Mouse (Mus musculus) testis, adult 2 months (tissue): ENCODE results near the gene B9d1. TPM values are rescaled to one million over a fixed set of nuclear protein-coding genes. Genes with fewer than 3 reads are reported as not detected.

Experiments
- H3K27ac ChIP-seq: fragments of 200-500 bp; 2 replicates; pipeline ENCODE4 v1.5.1; 2012; ENCODE audit warnings: low read depth, low read length; ENCODE audit not compliant: control insufficient read depth, insufficient read depth
- H3K27me3 ChIP-seq: fragments of 200-500 bp; 2 replicates; pipeline ENCODE4 v1.6.1; 2012; ENCODE audit warnings: mild to moderate bottlenecking, low read length, moderate library complexity; ENCODE audit not compliant: control insufficient read depth, insufficient read depth
- H3K36me3 ChIP-seq: fragments of 200-500 bp; 2 replicates; pipeline ENCODE4 v1.6.1; 2012; ENCODE audit warnings: mild to moderate bottlenecking, low read length; ENCODE audit not compliant: control insufficient read depth, insufficient read depth
- H3K4me1 ChIP-seq: fragments of 200-500 bp; 2 replicates; pipeline ENCODE4 v1.6.1; 2012; ENCODE audit warnings: low read length; ENCODE audit not compliant: control insufficient read depth, insufficient read depth
- H3K4me3 ChIP-seq: fragments of 200-500 bp; 2 replicates; pipeline ENCODE4 v1.5.1; 2012; ENCODE audit warnings: low read depth, mild to moderate bottlenecking, low read length, moderate library complexity, mixed read lengths; ENCODE audit not compliant: control insufficient read depth
- CTCF ChIP-seq: fragments of 200-500 bp; IDR thresholded peaks from 2 replicates; pipeline ENCODE4 v1.5.1; 2012; ENCODE audit warnings: low read depth, mild to moderate bottlenecking, inconsistent platforms, low read length, moderate library complexity; ENCODE audit not compliant: control insufficient read depth, insufficient read depth, insufficient replicate concordance
- POLR2A ChIP-seq: fragments of 200-500 bp; IDR thresholded peaks from 2 replicates; pipeline ENCODE4 v1.6.1; 2012; ENCODE audit warnings: low read depth, mild to moderate bottlenecking, inconsistent platforms, low read length, moderate library complexity; ENCODE audit not compliant: control insufficient read depth
- polyA plus RNA-seq: library from polyadenylated mRNA; depleted of rRNA; stranded (reverse); fragments of >200 nt; gene quantifications from 2 replicates; pipeline ENCODE4 v1.2.3, GENCODE M21; 2012

Gene B9d1
- polyA plus RNA-seq, 1 experiment, result 310 TPM

GRCm38 (mm10) chr11:61533571-61533970 is 28.6 kb downstream of the B9d1 start:
- no peak overlapping the region for H3K27ac ChIP-seq
- H3K36me3 ChIP-seq, result no peaks in the 10 kb centered on the region; the same call in 1 of the 2 replicates
- no peak for TF ChIP-seq POLR2A
- TF ChIP-seq CTCF, result no peak
- H3K4me1 ChIP-seq, result no peaks in the 10 kb centered on the region
- H3K27me3 ChIP-seq, result no peaks in the 10 kb centered on the region
- no peak overlapping the region for H3K4me3 ChIP-seq

- TF ChIP-seq CTCF (no peak), POLR2A (no peak)
- H3K4me1 ChIP-seq, result no peaks in the 10 kb centered on the region
- no peaks in the 10 kb centered on the region for H3K27me3 ChIP-seq
- no peaks in the 10 kb centered on the region; the same call in 1 of the 2 replicates for H3K36me3 ChIP-seq
- no peak overlapping the region for H3K27ac ChIP-seq
- H3K4me3 ChIP-seq, result no peak overlapping the region
Measured at GRCm38 (mm10) chr11:61535530-61535929, 30.6 kb downstream of the B9d1 start.

- TF ChIP-seq POLR2A (no peak), CTCF (no peak)
Measured at GRCm38 (mm10) chr11:61536952-61537351, 32.0 kb downstream of the B9d1 start.

GRCm38 (mm10) chr11:61537362-61537761 is 32.4 kb downstream of the B9d1 start:
- no peak overlapping the region for H3K4me3 ChIP-seq
- no peak for TF ChIP-seq CTCF
- no peak for TF ChIP-seq POLR2A
- no peak overlapping the region for H3K27ac ChIP-seq
- H3K4me1 ChIP-seq, result no peaks in the 10 kb centered on the region
- no peaks in the 10 kb centered on the region for H3K27me3 ChIP-seq
- H3K36me3 ChIP-seq, result no peaks in the 10 kb centered on the region; the same call in 1 of the 2 replicates

More at GRCm38 (mm10) chr11:61536952-61537351, 32.0 kb downstream of the B9d1 start:
- Histone ChIP-seq H3K4me1 (no peaks in the 10 kb centered on the region), H3K4me3 (no peak overlapping the region), H3K36me3 (no peaks in the 10 kb centered on the region; the same call in 1 of the 2 replicates), H3K27ac (no peak overlapping the region), H3K27me3 (no peaks in the 10 kb centered on the region)

- no peaks in the 10 kb centered on the region; the same call in 1 of the 2 replicates for H3K36me3 ChIP-seq
- TF ChIP-seq POLR2A (no peak), CTCF (no peak)
Measured at GRCm38 (mm10) chr11:61540642-61541041, 35.7 kb downstream of the B9d1 start.

GRCm38 (mm10) chr11:61541106-61541505 is 36.2 kb downstream of the B9d1 start:
- no peaks in the 10 kb centered on the region for H3K4me1 ChIP-seq
- no peak overlapping the region for H3K4me3 ChIP-seq
- H3K36me3 ChIP-seq, result no peaks in the 10 kb centered on the region; the same call in 1 of the 2 replicates
- H3K27me3 ChIP-seq, result no peaks in the 10 kb centered on the region
- TF ChIP-seq POLR2A (no peak), CTCF (no peak)
- no peak overlapping the region for H3K27ac ChIP-seq

More at GRCm38 (mm10) chr11:61540642-61541041, 35.7 kb downstream of the B9d1 start:
- no peak overlapping the region for H3K4me3 ChIP-seq
- H3K4me1 ChIP-seq, result no peaks in the 10 kb centered on the region
- H3K27ac ChIP-seq, result no peak overlapping the region
- no peaks in the 10 kb centered on the region for H3K27me3 ChIP-seq

- Histone ChIP-seq H3K27ac (no peak overlapping the region), H3K36me3 (no peaks in the 10 kb centered on the region; the same call in 1 of the 2 replicates), H3K4me1 (no peaks in the 10 kb centered on the region), H3K27me3 (no peaks in the 10 kb centered on the region), H3K4me3 (no peak overlapping the region)
- TF ChIP-seq CTCF (no peak), POLR2A (no peak)
Measured at GRCm38 (mm10) chr11:61545586-61545985, 40.6 kb downstream of the B9d1 start.

GRCm38 (mm10) chr11:61546452-61546851 is 41.5 kb downstream of the B9d1 start:
- Histone ChIP-seq H3K4me1 (no peaks in the 10 kb centered on the region), H3K36me3 (no peaks in the 10 kb centered on the region; the same call in 1 of the 2 replicates), H3K27me3 (no peaks in the 10 kb centered on the region), H3K4me3 (no peak overlapping the region), H3K27ac (no peak overlapping the region)
- no peak for TF ChIP-seq CTCF
- no peak for TF ChIP-seq POLR2A
